21 mouse cellular contexts compared by ENCODE assay signal in genomic region chr17:13308746-13309145, GRCm38 (mm10). TPM values are rescaled to one million over a fixed set of nuclear protein-coding genes. Genes with fewer than 3 reads are reported as not detected.
A peak's percentile ranks its signal among the peaks of the same experiment; 100 is the strongest.
DNase-seq lines count a peak whose midpoint lies in the region; ATAC-seq and TF ChIP-seq lines count a peak whose summit lies in the region.
"Not testable (repeated sequence)": the region's sequence is repeated elsewhere in the genome, so short reads cannot be mapped to it uniquely, and the experiment has no call there.
"Had no signal": no experiment of that assay in that cellular context is flagged by ENCODE, and none has a peak within 500 bp of the region (broad histone marks: within the 10 kb centered on the region; RNA-seq: fewer than 3 reads in every experiment).

No protein-coding gene starts in this region.

- not testable (repeated sequence) for H3K36me3 ChIP-seq in heart, embryonic 12.5 days; intestine, embryonic 16.5 days (ENCODE audit: control insufficient read depth, insufficient read depth, low read length); kidney, postnatal 0 days (ENCODE audit: insufficient read depth, low read length); midbrain, embryonic 10.5 days; stomach, embryonic 15.5 days

- H3K4me1 ChIP-seq in heart, embryonic 12.5 days (replicated peaks); intestine, embryonic 16.5 days (ENCODE audit: control insufficient read depth, insufficient read depth, low read length); kidney, postnatal 0 days (replicated peaks; ENCODE audit: insufficient read depth, low read length); midbrain, embryonic 10.5 days; stomach, embryonic 15.5 days: not testable (repeated sequence)

- DNase-seq in kidney, adult 8-10 months, result peak; percentile 67 to 79
- DNase-seq in kidney, postnatal 0 days (ENCODE audit: low spot score), result not testable (repeated sequence)
- DNase-seq in kidney, postnatal 4 days, result peak; percentile 47 to 74
- peak; percentile 10 for DNase-seq in midbrain, embryonic 10.5 days (ENCODE audit: low spot score)

- H3K27ac ChIP-seq in heart, embryonic 12.5 days (ENCODE audit: poor library complexity, severe bottlenecking); kidney, postnatal 0 days; midbrain, embryonic 10.5 days (replicated peaks); stomach, embryonic 15.5 days: not testable (repeated sequence)
- peak overlapping the region; percentile 52; the same call in 1 of the 2 replicates for H3K27ac ChIP-seq in intestine, embryonic 16.5 days (ENCODE audit: low read length)

- TF ChIP-seq CTCF in kidney, postnatal 0 days (IDR thresholded peaks at IDR 0.05; ENCODE audit: low read depth), result not testable (repeated sequence)

- not testable (repeated sequence) for H3K9ac ChIP-seq in heart, embryonic 12.5 days; intestine, embryonic 16.5 days (ENCODE audit: low read depth, low read length); kidney, postnatal 0 days (ENCODE audit: low read depth, low read length); stomach, embryonic 15.5 days

- ATAC-seq in heart, embryonic 12.5 days (ENCODE audit: insufficient number of reproducible peaks, low FRiP score), result 0 out of 2 replicates have a peak, but pooled peaks have one; percentile 0
- ATAC-seq in intestine, embryonic 16.5 days, result peak; percentile 88
- ATAC-seq in kidney, postnatal 0 days (replicated peaks; ENCODE audit: low FRiP score, low read depth), result peak; percentile 79
- peak; percentile 51; the same call in 1 of the 2 replicates for ATAC-seq in stomach, embryonic 15.5 days (ENCODE audit: insufficient read depth, low FRiP score, low read depth)

- H3K27me3 ChIP-seq in heart, embryonic 12.5 days (replicated peaks); intestine, embryonic 16.5 days (replicated peaks; ENCODE audit: control insufficient read depth, insufficient read depth, low read length); kidney, postnatal 0 days (ENCODE audit: insufficient read depth, low read length); midbrain, embryonic 10.5 days (ENCODE audit: low read depth, poor library complexity, severe bottlenecking); stomach, embryonic 15.5 days (replicated peaks): not testable (repeated sequence)

- peaks cover 40% of the 10 kb centered on the region for H3K9me3 ChIP-seq in heart, embryonic 12.5 days (replicated peaks)
- H3K9me3 ChIP-seq in intestine, embryonic 16.5 days (ENCODE audit: control insufficient read depth, low read length), result peaks cover 17% of the 10 kb centered on the region
- 0 out of 2 replicates have a peak, but pooled peaks cover 11% of the 10 kb centered on the region for H3K9me3 ChIP-seq in kidney, postnatal 0 days (replicated peaks; ENCODE audit: low read length)
- H3K9me3 ChIP-seq in midbrain, embryonic 10.5 days (replicated peaks), result peaks cover 55% of the 10 kb centered on the region
- not testable (repeated sequence) for H3K9me3 ChIP-seq in stomach, embryonic 15.5 days

- not testable (repeated sequence) for H3K4me3 ChIP-seq in heart, embryonic 12.5 days; intestine, embryonic 16.5 days (ENCODE audit: low read length); kidney, postnatal 0 days (replicated peaks; ENCODE audit: low read depth, low read length); midbrain, embryonic 10.5 days; stomach, embryonic 15.5 days (replicated peaks)

- H3K4me2 ChIP-seq in heart, embryonic 12.5 days; intestine, embryonic 16.5 days (ENCODE audit: low read depth, low read length); kidney, postnatal 0 days (ENCODE audit: low read length); stomach, embryonic 15.5 days: not testable (repeated sequence)

- 84% methylated on average over 4 of the region's 4 CpGs for WGBS in heart, embryonic 12.5 days
- WGBS in intestine, embryonic 16.5 days, result 82% methylated on average over 4 of the region's 4 CpGs
- WGBS in kidney, postnatal 0 days, result 79% methylated on average over 4 of the region's 4 CpGs
- 87% methylated on average over 4 of the region's 4 CpGs for WGBS in midbrain, embryonic 10.5 days
- WGBS in stomach, embryonic 15.5 days, result 83% methylated on average over 4 of the region's 4 CpGs

RNA-seq across cellular contexts. Expression of gene Tcp10c, which starts 45.6 kb away (rescaled TPM):
- not detected in 2 replicates for polyA plus RNA-seq in heart, embryonic 12.5 days (2016; fragmentation: Nextera tagmentation; extraction: Ambion mirVana)
- polyA plus RNA-seq in intestine, embryonic 16.5 days (2015; fragmentation: Nextera tagmentation; extraction: Ambion mirVana), result not detected in 2 replicates
- not detected in 2 replicates for polyA plus RNA-seq in kidney, postnatal 0 days (2015; fragmentation: Nextera tagmentation; extraction: Ambion mirVana)
- polyA plus RNA-seq in midbrain, embryonic 10.5 days (2016; fragmentation: Nextera tagmentation; extraction: Ambion mirVana), result not detected in 2 replicates
- not detected in 2 replicates for polyA plus RNA-seq in stomach, embryonic 15.5 days (2015; fragmentation: Nextera tagmentation; extraction: Ambion mirVana)
- polyA plus RNA-seq: activated CD4-positive, CD25-positive, alpha-beta regulatory T cell, adult 4 months; adrenal gland, adult 2 months; brain, embryonic 14.5 days; embryonic facial prominence, embryonic 13.5 days; forebrain, embryonic 10.5 days; forebrain, embryonic 15.5 days; frontal cortex, adult 2 months; heart, embryonic 11.5 days; inflammation-experienced regulatory T-cells, adult 6 months; limb, embryonic 14.5 days; liver, embryonic 13.5 days; midbrain, embryonic 16.5 days; neural tube, embryonic 12.5 days; spleen, adult 2 months had no signal

Comparison
In these comparisons a context has a peak if more than half of its experiments do, and no peak if none do; other contexts are left out.
1. ATAC-seq: peak in every context shown above with its lines; median percentile 88 in intestine, embryonic 16.5 days; 79 in kidney, postnatal 0 days; 51 in stomach, embryonic 15.5 days; 0 in heart, embryonic 12.5 days.